Mouse (Mus musculus) right cerebral cortex, adult 2 months (tissue): ENCODE data around the gene Eif2ak1.
A peak's percentile ranks its signal among the peaks of the same experiment; 100 is the strongest.
"Not testable (repeated sequence)": the region's sequence is repeated elsewhere in the genome, so short reads cannot be mapped to it uniquely, and the experiment has no call there.

Source experiments
- DNase-seq, 2 experiments: peaks; one replicate each; pipeline ENCODE4 v3.0.0; 2021 to 2022; ENCODE audit warnings: low spot score in 2 of 2

Gene Eif2ak1

GRCm38 (mm10) chr5:143817116-143817930 is at the start of gene Eif2ak1:
Gene Eif2ak1 (plus strand): TSS chr5:143817788.
- DNase-seq, result peak; percentile 89 to 90

- DNase-seq, result no peak
Observed at GRCm38 (mm10) chr5:143781951-143782350, 35.6 kb upstream of the Eif2ak1 start.

GRCm38 (mm10) chr5:143785391-143785790 is 32.2 kb upstream of the Eif2ak1 start:
- no peak for DNase-seq

- DNase-seq, result not testable (repeated sequence)
Observed at GRCm38 (mm10) chr5:143801216-143801615, 16.4 kb upstream of the Eif2ak1 start.

- DNase-seq, result no peak
Observed at GRCm38 (mm10) chr5:143804056-143804765, 13.4 kb upstream of the Eif2ak1 start.

- DNase-seq, result no peak
Observed at GRCm38 (mm10) chr5:143807268-143807667, 10.3 kb upstream of the Eif2ak1 start.

DNA sequence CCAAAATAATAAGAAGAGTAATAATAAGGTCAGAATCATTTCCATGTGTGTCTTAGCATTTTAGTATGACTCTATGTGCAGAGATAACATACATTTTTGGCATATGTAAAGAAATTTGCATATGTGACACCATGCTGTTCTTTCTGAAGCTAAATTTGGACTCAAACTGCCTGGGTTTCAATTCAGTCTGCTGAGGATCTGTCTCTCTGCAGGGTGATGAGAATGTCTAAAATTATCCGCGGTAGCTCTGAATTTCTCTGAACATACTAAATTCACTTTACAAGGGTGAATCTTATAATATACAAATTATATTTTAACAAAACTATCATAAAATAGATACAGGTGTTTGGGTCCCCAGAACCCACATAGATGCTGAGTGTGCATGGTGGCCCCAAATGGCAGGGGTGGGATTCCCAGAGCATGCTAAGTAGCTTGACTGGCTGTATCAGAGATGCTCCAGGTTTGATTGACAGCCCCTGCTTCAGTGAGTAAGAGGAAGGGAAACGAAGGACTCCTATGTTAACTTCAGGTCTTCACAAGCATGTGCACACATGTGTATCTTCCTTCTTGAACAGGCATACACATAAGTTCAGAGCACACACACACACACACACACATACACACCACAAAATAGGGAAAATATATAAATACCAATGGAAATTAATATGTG is 8.0 kb upstream of the Eif2ak1 start:
- peak in 1 of 2 experiments; percentile 4 for DNase-seq

GRCm38 (mm10) chr5:143811653-143812052 is 5.9 kb upstream of the Eif2ak1 start:
- no peak for DNase-seq

DNA sequence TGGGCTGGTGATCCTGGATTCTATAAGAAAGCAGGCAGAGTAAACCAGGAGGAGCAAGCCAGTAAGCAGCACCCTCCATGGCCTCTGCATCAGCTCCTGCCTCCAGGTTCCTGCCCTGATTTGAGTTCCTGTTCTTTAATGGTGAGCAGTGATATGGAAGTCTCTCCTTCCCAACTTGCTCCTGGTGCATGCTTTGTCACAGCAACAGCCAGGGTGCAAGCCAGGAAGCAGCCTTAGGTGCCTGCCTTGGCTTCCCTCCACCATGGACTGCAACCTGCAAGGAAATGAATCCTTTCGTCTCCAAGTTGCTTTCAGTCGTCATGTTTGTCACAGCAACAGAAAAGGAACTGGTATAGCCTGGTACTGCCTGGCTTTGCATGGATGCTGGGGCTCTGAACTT is 3.0 kb upstream of the Eif2ak1 start:
- DNase-seq, result no peak

- DNase-seq, result no peak
Observed at GRCm38 (mm10) chr5:143817931-143818311, 333 bp downstream of the Eif2ak1 start.

DNA sequence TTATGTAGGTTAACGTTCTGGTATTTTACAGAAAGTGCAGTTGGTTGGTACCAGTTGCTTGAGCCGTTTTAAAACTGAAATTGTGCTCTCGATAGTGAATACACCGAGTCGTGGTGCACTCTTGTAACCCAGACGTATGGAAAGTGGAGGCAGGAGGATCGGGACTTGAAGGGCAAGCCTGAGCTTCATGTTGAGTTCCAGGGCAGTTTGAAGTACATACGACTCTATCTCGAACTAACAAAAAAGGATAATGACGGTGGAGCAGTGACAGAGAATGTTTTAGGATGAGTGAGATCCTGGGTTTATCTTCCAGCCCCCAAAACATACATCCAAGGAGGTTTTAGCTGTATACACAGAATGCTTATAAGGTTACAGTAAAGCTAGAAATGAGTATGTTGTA is 873 bp downstream of the Eif2ak1 start:
- DNase-seq, result no peak

DNA sequence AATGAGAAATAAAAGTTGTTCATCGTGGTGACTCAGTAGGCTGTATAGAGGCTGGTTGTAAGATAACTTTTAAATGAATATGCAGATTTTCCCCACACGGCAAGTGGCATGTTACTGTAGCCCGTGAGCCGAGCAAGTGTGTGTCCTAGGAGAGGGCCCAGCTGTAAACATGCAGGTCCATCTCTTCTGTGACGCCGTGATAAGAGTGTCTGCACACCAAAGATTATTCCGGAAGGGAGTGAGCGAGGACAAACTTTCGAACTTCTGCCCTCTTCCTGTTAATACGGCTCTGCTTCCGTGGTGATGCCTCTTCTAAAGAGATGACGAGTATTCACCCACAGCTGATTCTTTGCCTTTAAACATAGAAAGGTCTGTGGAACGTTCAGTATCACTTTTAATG is 1.4 kb downstream of the Eif2ak1 start:
- no peak for DNase-seq

DNA sequence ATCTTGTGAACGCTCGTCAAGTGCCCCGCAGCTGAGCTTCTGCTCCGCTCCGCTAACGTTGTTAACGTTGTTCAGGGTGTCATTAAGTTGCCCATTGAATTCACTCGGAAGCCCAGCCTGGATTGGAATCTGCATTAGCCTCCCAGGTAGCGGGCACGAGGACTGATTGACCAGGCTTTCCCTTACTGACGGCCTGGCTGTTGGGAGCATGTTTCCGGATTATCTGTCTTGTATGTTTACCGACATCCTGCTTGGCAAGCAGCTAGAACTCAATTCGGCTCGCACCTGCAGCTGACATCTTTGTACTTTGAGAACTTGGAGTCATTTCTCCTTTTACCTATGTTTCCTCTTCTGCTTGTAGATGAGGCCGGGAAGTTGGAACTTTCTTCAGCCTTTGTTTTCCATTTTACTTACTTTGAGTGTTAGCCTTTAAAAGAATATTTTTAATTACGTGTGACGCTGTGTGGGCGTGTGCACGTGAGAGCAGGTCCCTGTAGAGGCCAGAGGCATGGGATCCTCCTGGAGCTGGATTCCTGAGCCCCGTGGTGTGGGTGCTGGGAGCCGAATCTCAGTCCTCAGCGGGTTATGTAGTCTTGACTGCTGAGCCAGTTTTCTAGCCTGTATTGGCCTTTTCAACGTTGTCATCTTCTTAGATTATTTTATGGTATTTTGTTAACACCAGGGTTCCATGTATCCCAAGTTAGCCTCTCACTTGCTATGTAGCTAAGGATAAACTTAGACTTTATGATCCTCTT is 2.5 kb downstream of the Eif2ak1 start:
- no peak for DNase-seq

GRCm38 (mm10) chr5:143820820-143821219 is 3.2 kb downstream of the Eif2ak1 start:
- DNase-seq, result no peak

GRCm38 (mm10) chr5:143871547-143872169 is 54.1 kb downstream of the Eif2ak1 start:
- no peak for DNase-seq

DNA sequence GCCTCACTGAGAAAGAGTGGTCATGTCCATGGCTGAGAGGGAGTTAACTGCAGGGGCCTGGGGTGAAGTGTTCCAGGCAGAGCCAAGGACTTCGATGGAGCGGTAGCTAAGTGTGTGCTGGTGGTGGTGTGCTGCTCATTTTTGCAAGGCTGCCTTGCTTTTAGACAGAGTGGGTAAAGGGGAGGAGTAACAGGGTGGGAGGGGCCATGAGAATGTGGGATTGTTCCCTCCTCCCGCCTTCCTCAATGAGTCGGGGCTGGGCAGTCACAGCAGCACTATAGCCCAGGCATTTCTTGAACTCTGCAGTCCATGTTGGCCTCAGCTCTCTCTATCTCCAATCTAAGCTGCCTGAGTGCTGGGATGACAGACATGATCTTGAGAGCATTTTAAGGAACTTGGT is 57.0 kb downstream of the Eif2ak1 start:
- no peak for DNase-seq

DNA sequence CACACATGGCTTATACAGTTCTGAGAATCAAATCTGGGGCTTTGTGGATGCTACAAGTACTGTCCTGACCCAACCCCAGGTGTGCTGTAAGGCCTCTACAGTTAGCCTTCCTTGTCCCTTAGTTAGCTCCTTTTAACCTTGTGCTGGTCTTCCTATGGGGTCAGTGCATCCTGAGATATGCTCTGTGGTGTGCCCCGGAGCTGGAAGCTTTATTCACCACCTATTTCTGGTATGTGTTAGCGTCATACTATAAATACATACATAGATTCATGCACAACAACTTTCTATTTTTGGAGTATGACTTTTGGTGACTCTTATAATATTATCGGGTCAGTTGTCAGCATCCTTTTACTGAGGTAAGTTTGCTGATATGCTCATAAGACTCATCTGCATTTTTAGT is 67.7 kb downstream of the Eif2ak1 start:
- DNase-seq, result no peak

DNA sequence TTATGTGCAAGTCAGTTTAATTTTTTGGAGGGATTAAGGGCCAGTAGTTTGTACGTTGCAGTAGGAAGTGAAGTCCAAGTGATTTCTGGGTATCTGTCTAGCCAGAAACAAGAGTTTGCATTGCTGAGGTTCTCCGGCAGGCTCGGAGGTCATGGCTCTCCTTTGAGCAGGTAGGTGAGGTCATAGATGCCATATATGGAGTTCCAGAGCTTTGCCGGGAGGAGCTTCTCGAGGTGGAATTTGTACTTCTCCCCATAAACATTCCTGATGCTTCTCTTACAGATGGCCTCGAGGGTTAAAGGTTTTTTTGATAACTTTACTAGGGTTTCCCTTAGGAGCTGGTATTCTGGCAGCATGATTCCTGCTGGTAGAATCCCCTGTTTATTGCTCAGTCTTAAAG is 73.2 kb downstream of the Eif2ak1 start:
- DNase-seq, result no peak

DNA sequence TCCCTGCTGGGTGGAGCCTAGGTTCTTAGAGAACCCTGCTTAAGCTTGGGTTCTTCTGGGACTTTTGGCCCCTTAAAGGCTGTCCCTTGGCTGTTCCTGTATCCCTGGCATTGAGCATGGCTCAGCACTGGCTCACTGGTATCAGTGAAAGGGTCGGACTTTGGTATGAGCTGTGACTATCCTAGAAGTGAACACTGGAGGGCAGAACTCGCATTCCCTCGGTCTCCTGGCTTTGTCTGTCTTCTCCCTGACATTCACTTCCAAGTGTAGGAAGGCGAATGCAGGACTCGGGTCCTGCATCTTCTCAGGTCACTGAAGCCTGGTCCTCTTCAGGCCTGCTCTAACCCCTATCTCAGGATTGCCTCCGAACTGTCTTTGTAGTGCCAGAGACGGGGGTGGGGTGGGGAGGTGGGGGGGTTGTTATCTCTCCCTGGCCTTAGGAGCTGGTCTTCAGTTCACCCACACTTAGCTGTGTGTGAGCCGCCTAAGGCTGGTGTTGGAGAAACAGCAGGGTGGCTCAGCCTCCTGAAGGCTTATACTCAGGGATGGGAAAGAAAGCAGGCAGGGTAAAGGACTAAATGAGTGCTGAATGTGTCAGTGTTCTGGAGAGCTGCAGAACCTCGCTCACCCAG is 74.8 kb downstream of the Eif2ak1 start:
- DNase-seq, result peak in 1 of 2 experiments; percentile 24

GRCm38 (mm10) chr5:143893396-143893795 is 75.8 kb downstream of the Eif2ak1 start:
- no peak for DNase-seq
